Mouse (Mus musculus) liver, embryonic 16.5 days (tissue): Measurements from ENCODE around the gene N4bp1. TPM values are rescaled to one million over a fixed set of nuclear protein-coding genes. Genes with fewer than 3 reads are reported as not detected.

Source experiments
- ATAC-seq: fragments of 200-750 bp; cut with Nextera tagmentation; 2 replicates; pipeline ENCODE4 v1.8.0; 2017; ENCODE audit warnings: low read depth, mild to moderate bottlenecking, moderate number of reproducible peaks, moderate library complexity
- H3K27ac ChIP-seq: fragments of 300-500 bp; sonication (generic); 2 replicates; pipeline ENCODE4 v1.5.1; 2014; ENCODE audit warnings: mild to moderate bottlenecking, low read length
- H3K27me3 ChIP-seq: fragments of 300-500 bp; sonication (generic); 2 replicates; pipeline ENCODE4 v1.6.1; 2014; ENCODE audit warnings: low read depth, low read length, mixed read lengths; ENCODE audit not compliant: control insufficient read depth, insufficient read depth
- H3K36me3 ChIP-seq: fragments of 300-500 bp; sonication (generic); 2 replicates; pipeline ENCODE4 v1.6.1; 2014; ENCODE audit warnings: mild to moderate bottlenecking; ENCODE audit not compliant: control insufficient read depth, insufficient read depth
- H3K4me1 ChIP-seq: fragments of 300-500 bp; sonication (generic); 2 replicates; pipeline ENCODE4 v1.6.1; 2014; ENCODE audit warnings: low read depth, low read length, mixed read lengths; ENCODE audit not compliant: control insufficient read depth
- H3K4me2 ChIP-seq: fragments of 300-500 bp; sonication (generic); 2 replicates; pipeline ENCODE4 v1.6.1; 2014; ENCODE audit warnings: low read depth, low read length, mixed read lengths
- H3K4me3 ChIP-seq: fragments of 300-500 bp; sonication (generic); 2 replicates; pipeline ENCODE4 v1.5.1; 2014; ENCODE audit warnings: low read depth, mild to moderate bottlenecking, low read length
- H3K9ac ChIP-seq: fragments of 300-500 bp; sonication (generic); 2 replicates; pipeline ENCODE4 v1.6.1; 2014; ENCODE audit warnings: low read depth, low read length
- H3K9me3 ChIP-seq: fragments of 300-500 bp; sonication (generic); replicated peaks from 2 replicates; pipeline ENCODE4 v1.6.1; 2016; ENCODE audit warnings: low read length; ENCODE audit not compliant: control insufficient read depth
- WGBS: fragments of 180-500 bp; shearing (Covaris S2); extraction: QIAGEN DNeasy Blood & Tissue Kit; methylation state at CpG from one replicate; pipeline ENCODE4 v1.1.7; 2014; ENCODE audit not compliant: insufficient replicate concordance; 5-methylcytosine and 5-hydroxymethylcytosine counted together
- polyA plus RNA-seq: library from polyadenylated mRNA; unstranded; fragments of >200 nt; fragmentation: Nextera tagmentation; extraction: Ambion mirVana; gene quantifications from 2 replicates; pipeline ENCODE4 v1.2.1, GENCODE M21; 2015

N4bp1 gene
- polyA plus RNA-seq = 1.9 and 2.2 TPM in 2 replicates

- ATAC-seq = peak; percentile 88
- no peaks in the 10 kb centered on the region for H3K36me3 ChIP-seq
- peak within 1 kb of the TSS; percentile 67 for H3K9ac ChIP-seq
- WGBS = 0% methylated on average over 101 of the region's 119 CpGs
- H3K27me3 ChIP-seq = no peaks in the 10 kb centered on the region
- H3K4me3 ChIP-seq = peak within 1 kb of the TSS; percentile 78
- peak within 1 kb of the TSS; percentile 71 for H3K27ac ChIP-seq
- H3K9me3 ChIP-seq = no peaks in the 10 kb centered on the region
- H3K4me2 ChIP-seq = peak within 1 kb of the TSS; percentile 87
- H3K4me1 ChIP-seq = peaks cover 38% of the 10 kb centered on the region
Observed at GRCm38 (mm10) chr8:86884489-86885463, at the start of gene N4bp1. N4bp1 (minus strand) TSS chr8:86885258.

- Histone ChIP-seq H3K4me1 (no peaks in the 10 kb centered on the region), H3K27ac (no peak overlapping the region), H3K4me3 (no peak overlapping the region), H3K4me2 (no peak overlapping the region), H3K9me3 (no peaks in the 10 kb centered on the region), H3K9ac (no peak overlapping the region), H3K36me3 (no peaks in the 10 kb centered on the region), H3K27me3 (no peaks in the 10 kb centered on the region)
- WGBS = 52% methylated on average over 5 of the region's 5 CpGs
- no peak for ATAC-seq
Observed at GRCm38 (mm10) chr8:86934841-86935240, 49.8 kb upstream of the N4bp1 start.

- H3K9ac ChIP-seq = no peak overlapping the region
- H3K9me3 ChIP-seq = no peaks in the 10 kb centered on the region
- WGBS = 51% methylated on average over 13 of the region's 13 CpGs
- no peaks in the 10 kb centered on the region for H3K4me1 ChIP-seq
- H3K36me3 ChIP-seq = no peaks in the 10 kb centered on the region
- ATAC-seq = 0 out of 2 replicates have a peak, but pooled peaks have one; percentile 43
- no peaks in the 10 kb centered on the region for H3K27me3 ChIP-seq
- no peak overlapping the region for H3K4me2 ChIP-seq
- H3K27ac ChIP-seq = no peak overlapping the region
- H3K4me3 ChIP-seq = no peak overlapping the region
Observed at GRCm38 (mm10) chr8:86934393-86934792, 49.3 kb upstream of the N4bp1 start.

DNA sequence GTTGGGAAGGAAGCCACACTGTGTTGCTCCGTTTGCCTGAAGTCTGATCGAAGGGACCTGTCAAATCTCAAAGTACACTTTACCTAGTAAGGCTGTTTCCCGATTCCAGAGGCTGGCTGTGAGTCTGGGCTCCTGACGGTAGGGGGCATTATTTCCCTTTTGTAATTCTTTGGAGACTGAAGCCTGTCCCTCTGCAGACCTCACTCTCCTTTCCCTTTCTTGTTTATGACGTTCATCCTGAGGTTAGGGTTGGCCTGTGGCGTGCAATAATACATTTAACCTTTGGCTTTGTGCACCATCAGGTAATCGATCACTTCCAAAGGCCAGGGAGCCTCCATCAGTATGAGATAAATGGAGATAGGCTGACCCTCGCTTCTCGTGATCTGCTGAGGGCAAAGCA is 48.8 kb upstream of the N4bp1 start:
- no peaks in the 10 kb centered on the region for H3K36me3 ChIP-seq
- WGBS = 18% methylated on average over 9 of the region's 9 CpGs
- no peak overlapping the region for H3K9ac ChIP-seq
- no peak overlapping the region for H3K27ac ChIP-seq
- peak; percentile 60 for ATAC-seq
- H3K27me3 ChIP-seq = no peaks in the 10 kb centered on the region
- H3K4me1 ChIP-seq = no peaks in the 10 kb centered on the region
- no peaks in the 10 kb centered on the region for H3K9me3 ChIP-seq
- H3K4me3 ChIP-seq = no peak overlapping the region
- no peak overlapping the region for H3K4me2 ChIP-seq

GRCm38 (mm10) chr8:86926237-86926636 is 41.2 kb upstream of the N4bp1 start:
- no peaks in the 10 kb centered on the region for H3K9me3 ChIP-seq
- no peaks in the 10 kb centered on the region for H3K4me1 ChIP-seq
- H3K27ac ChIP-seq = no peak overlapping the region
- 67% methylated on average over 8 of the region's 8 CpGs for WGBS
- H3K4me3 ChIP-seq = no peak overlapping the region
- no peak for ATAC-seq
- H3K27me3 ChIP-seq = no peaks in the 10 kb centered on the region; the same call in 1 of the 2 replicates
- H3K9ac ChIP-seq = no peak overlapping the region
- no peak overlapping the region for H3K4me2 ChIP-seq
- H3K36me3 ChIP-seq = no peaks in the 10 kb centered on the region

- 34% methylated on average over 5 of the region's 5 CpGs for WGBS
- Histone ChIP-seq H3K4me3 (no peak overlapping the region), H3K4me2 (no peak overlapping the region), H3K27me3 (no peaks in the 10 kb centered on the region; the same call in 1 of the 2 replicates), H3K9me3 (no peaks in the 10 kb centered on the region), H3K9ac (no peak overlapping the region), H3K36me3 (no peaks in the 10 kb centered on the region), H3K4me1 (no peaks in the 10 kb centered on the region), H3K27ac (no peak overlapping the region)
- no peak for ATAC-seq
Observed at GRCm38 (mm10) chr8:86923219-86923835, 38.3 kb upstream of the N4bp1 start.

- H3K4me2 ChIP-seq = no peak overlapping the region
- no peaks in the 10 kb centered on the region for H3K4me1 ChIP-seq
- H3K4me3 ChIP-seq = no peak overlapping the region
- H3K36me3 ChIP-seq = no peaks in the 10 kb centered on the region
- H3K27me3 ChIP-seq = no peaks in the 10 kb centered on the region; the same call in 1 of the 2 replicates
- no peaks in the 10 kb centered on the region for H3K9me3 ChIP-seq
- 40% methylated on average over 1 of the region's 1 CpGs for WGBS
- H3K9ac ChIP-seq = no peak overlapping the region
- ATAC-seq = no peak
- no peak overlapping the region for H3K27ac ChIP-seq
Observed at GRCm38 (mm10) chr8:86922673-86923072, 37.6 kb upstream of the N4bp1 start.

DNA sequence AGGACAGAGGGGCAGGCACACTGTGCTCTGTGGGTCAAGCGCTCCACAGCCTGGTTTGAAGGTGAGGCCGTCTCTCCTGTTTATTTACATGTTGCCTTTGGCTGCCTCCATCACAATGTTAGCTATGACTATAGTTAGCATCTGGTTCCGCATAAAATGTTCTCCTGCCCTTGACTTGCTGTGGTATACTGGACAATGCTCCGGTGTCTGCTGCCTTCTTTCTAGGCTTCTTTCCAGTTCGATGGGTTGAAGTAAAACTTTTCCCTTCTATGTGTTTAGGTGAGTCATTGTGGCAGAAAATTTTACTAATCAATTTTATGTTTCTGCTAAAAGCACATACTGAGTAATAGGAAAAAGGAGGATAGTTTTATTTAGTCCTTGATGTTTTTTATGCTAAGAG is 37.1 kb upstream of the N4bp1 start:
- H3K27ac ChIP-seq = no peak overlapping the region
- no peak for ATAC-seq
- no peak overlapping the region for H3K9ac ChIP-seq
- H3K4me2 ChIP-seq = no peak overlapping the region
- H3K36me3 ChIP-seq = no peaks in the 10 kb centered on the region
- WGBS = 66% methylated on average over 5 of the region's 5 CpGs
- H3K9me3 ChIP-seq = no peaks in the 10 kb centered on the region
- no peaks in the 10 kb centered on the region for H3K4me1 ChIP-seq
- H3K4me3 ChIP-seq = no peak overlapping the region
- H3K27me3 ChIP-seq = no peaks in the 10 kb centered on the region; the same call in 1 of the 2 replicates

DNA sequence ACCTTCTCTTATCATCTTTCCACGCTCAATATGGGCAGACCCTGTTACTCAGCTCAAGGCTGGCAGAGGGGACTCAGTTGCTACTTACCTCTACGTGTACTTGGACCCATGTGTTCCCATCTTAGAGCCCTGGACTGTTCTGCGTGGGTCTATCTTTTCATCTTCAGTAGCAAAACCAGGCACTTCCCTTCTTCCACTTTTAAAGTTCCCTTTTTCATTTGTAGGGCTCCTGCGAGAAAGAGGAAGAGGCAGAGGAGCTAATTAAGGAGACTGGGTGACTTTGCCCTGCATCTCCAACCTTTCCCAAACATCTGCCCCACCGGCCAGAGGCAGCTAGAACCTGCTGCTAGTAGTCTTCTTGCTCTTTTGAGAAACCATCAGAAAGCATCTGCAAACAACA is 35.9 kb upstream of the N4bp1 start:
- Histone ChIP-seq H3K27me3 (no peaks in the 10 kb centered on the region; the same call in 1 of the 2 replicates), H3K9ac (no peak overlapping the region), H3K9me3 (no peaks in the 10 kb centered on the region), H3K4me1 (no peaks in the 10 kb centered on the region), H3K4me2 (no peak overlapping the region), H3K27ac (no peak overlapping the region), H3K4me3 (no peak overlapping the region), H3K36me3 (no peaks in the 10 kb centered on the region)
- ATAC-seq = no peak
- 3% methylated on average over 5 of the region's 5 CpGs for WGBS
